24 mouse cellular contexts compared by ENCODE assay signal in the genomic region with DNA sequence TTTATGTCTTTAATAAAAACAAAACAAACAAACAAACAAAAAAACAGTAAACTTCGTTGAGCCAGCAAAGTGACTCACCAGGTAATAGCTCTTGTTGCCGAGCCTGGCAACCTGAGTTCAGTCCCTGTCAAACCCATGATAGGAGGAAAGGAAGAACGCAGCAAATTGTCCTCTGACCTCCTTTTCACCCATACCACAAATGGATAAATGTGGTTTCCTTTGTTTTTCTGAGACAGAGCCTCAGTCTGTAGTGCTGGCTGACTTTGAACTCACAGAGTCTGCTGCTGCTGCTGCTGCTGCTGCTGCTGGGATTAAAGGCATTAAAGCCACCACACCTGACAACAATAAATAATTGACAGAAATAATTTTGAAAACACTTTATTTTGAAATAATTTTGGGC. TPM values are rescaled to one million over a fixed set of nuclear protein-coding genes. Genes with fewer than 3 reads are reported as not detected.
"Had no signal": no experiment of that assay in that cellular context is flagged by ENCODE, and none has a peak within 500 bp of the region (broad histone marks: within the 10 kb centered on the region; RNA-seq: fewer than 3 reads in every experiment).

No protein-coding gene starts in this region.

- H3K27me3 ChIP-seq: heart, embryonic 13.5 days; heart, embryonic 15.5 days; hindbrain, embryonic 13.5 days; hindbrain, embryonic 15.5 days; limb, embryonic 12.5 days had no signal

- H3K9me3 ChIP-seq: heart, embryonic 13.5 days; heart, embryonic 15.5 days; hindbrain, embryonic 13.5 days; hindbrain, embryonic 15.5 days; limb, embryonic 10.5 days; limb, embryonic 12.5 days had no signal

- H3K4me3 ChIP-seq: heart, adult 2 months; heart, embryonic 13.5 days; heart, embryonic 15.5 days; hindbrain, embryonic 13.5 days; hindbrain, embryonic 15.5 days; layer of hippocampus, adult 2 months; left cerebral cortex, adult 2 months; limb, embryonic 10.5 days; limb, embryonic 12.5 days had no signal

- H3K9ac ChIP-seq: heart, embryonic 13.5 days; heart, embryonic 15.5 days; hindbrain, embryonic 13.5 days; hindbrain, embryonic 15.5 days; limb, embryonic 12.5 days had no signal

- H3K27ac ChIP-seq: heart, adult 2 months; heart, embryonic 13.5 days; heart, embryonic 15.5 days; hindbrain, embryonic 13.5 days; hindbrain, embryonic 15.5 days; hindbrain, postnatal 0 days; layer of hippocampus, adult 2 months; left cerebral cortex, adult 2 months; limb, embryonic 10.5 days; limb, embryonic 12.5 days had no signal

- H3K4me2 ChIP-seq: heart, embryonic 11.5 days; heart, embryonic 13.5 days; heart, embryonic 15.5 days; hindbrain, embryonic 13.5 days; hindbrain, embryonic 15.5 days; limb, embryonic 12.5 days had no signal

- DNase-seq: gastrocnemius, postnatal 14 days; gastrocnemius, postnatal 36 days; heart, adult 11 months; heart, adult 2 months; heart, postnatal 14 days; heart, postnatal 36 days; kidney, adult 18-20 months; kidney, adult 8-10 months; kidney, postnatal 10 days; kidney, postnatal 25 days; kidney, postnatal 4 days; liver had no signal

- ATAC-seq: hindbrain, postnatal 0 days; intestine, embryonic 16.5 days had no signal

RNA-seq across cellular contexts. Expression of a gene that starts 17.3 kb away (rescaled TPM):
- polyA plus RNA-seq: heart, embryonic 15.5 days; hindbrain, embryonic 11.5 days; hindbrain, embryonic 13.5 days; hindbrain, embryonic 15.5 days; limb, embryonic 12.5 days had no signal

RNA-seq across cellular contexts. Expression of a gene that starts 39.2 kb away (rescaled TPM):
- polyA plus RNA-seq: heart, embryonic 11.5 days; limb, embryonic 12.5 days had no signal
